Mouse (Mus musculus) small intestine, adult 2 months (tissue): Measurements from ENCODE around the gene Kif5a.

Source experiments
- CTCF ChIP-seq: fragments of 200-500 bp; IDR thresholded peaks from 2 replicates; pipeline ENCODE4 v1.5.1; 2012; ENCODE audit warnings: low read depth, mild to moderate bottlenecking, control low read depth, inconsistent platforms, low read length, moderate library complexity, mixed read lengths; ENCODE audit not compliant: insufficient replicate concordance, insufficient read length; ENCODE audit errors: extremely low read depth
- POLR2A ChIP-seq: fragments of 200-500 bp; IDR thresholded peaks from 2 replicates; pipeline ENCODE4 v1.6.1; 2012; ENCODE audit warnings: low read depth, mild to moderate bottlenecking, control low read depth, inconsistent platforms, low read length, moderate library complexity

- TF ChIP-seq POLR2A = no peak
- TF ChIP-seq CTCF = no peak
Measured at GRCm38 (mm10) chr10:127291881-127292638, 28.9 kb upstream of the Kif5a start.
